ENCODE assay signal across 9 mouse cellular contexts in genomic region chr10:122931193-122931832, GRCm38 (mm10).
DNase-seq lines count a peak whose midpoint lies in the region; ATAC-seq and TF ChIP-seq lines count a peak whose summit lies in the region.
"Had no signal": no experiment of that assay in that cellular context is flagged by ENCODE, and none has a peak within 500 bp of the region (broad histone marks: within the 10 kb centered on the region; RNA-seq: fewer than 3 reads in every experiment).

No protein-coding gene starts in this region.

- H3K4me3 ChIP-seq in cortical plate, adult 2 months (ENCODE audit: insufficient read depth, low read length): no peak overlapping the region
- H3K4me3 ChIP-seq in intestine, embryonic 16.5 days (ENCODE audit: low read length): no peak overlapping the region
- H3K4me3 ChIP-seq: liver, embryonic 13.5 days had no signal

- intact Hi-C loops in left cerebral cortex, postnatal 25 days (cut with DNase I): loop anchor here (2.0 to 5.0 kb wide), 3 partner anchors 19 to 124 kb away; no protein-coding TSS in a partner anchor

- peak overlapping the region; percentile 45; the same call in 1 of the 2 replicates for H3K27ac ChIP-seq in cortical plate, adult 2 months (ENCODE audit: insufficient read depth, low read length)
- H3K27ac ChIP-seq in intestine, embryonic 16.5 days (ENCODE audit: low read length): 0 out of 2 replicates have a peak overlapping the region, but pooled peaks have one; percentile 18
- H3K27ac ChIP-seq: liver, embryonic 13.5 days had no signal

- H3K9ac ChIP-seq in intestine, embryonic 16.5 days (ENCODE audit: low read depth, low read length): peak overlapping the region; percentile 23; the same call in 1 of the 2 replicates
- H3K9ac ChIP-seq: liver, embryonic 13.5 days had no signal

- ATAC-seq in intestine, embryonic 16.5 days: peak; percentile 68; the same call in 1 of the 2 replicates

- peak; percentile 91 for DNase-seq in brain, embryonic 14.5 days (ENCODE audit: low read depth)
- peak; percentile 30 to 61 for DNase-seq in gastrocnemius, adult 8-10 months (ENCODE audit: low spot score in 2 of 2)
- DNase-seq in left cerebral cortex, postnatal 25 days (ENCODE audit: low spot score in 2 of 2): peak; percentile 62 to 86
- peak; percentile 52 for DNase-seq in neural tube, embryonic 10.5 days (ENCODE audit: extremely low spot score, low spot score)
- DNase-seq in adrenal gland, postnatal 4 days (ENCODE audit: low spot score in 2 of 2): no peak
- DNase-seq in B cell, adult 2 months: no peak
- DNase-seq: liver, embryonic 13.5 days had no signal

- no peaks in the 10 kb centered on the region for H3K27me3 ChIP-seq in intestine, embryonic 16.5 days (replicated peaks; ENCODE audit: control insufficient read depth, insufficient read depth, low read length)
- H3K27me3 ChIP-seq: liver, embryonic 13.5 days had no signal

- TF ChIP-seq POLR2A in brain, embryonic 14.5 days (IDR thresholded peaks at IDR 0.05; ENCODE audit: borderline replicate concordance, extremely low read depth, insufficient read depth, insufficient read length, poor library complexity, severe bottlenecking): no peak
- no peak for TF ChIP-seq POLR2A in cortical plate, adult 2 months (IDR thresholded peaks at IDR 0.05; ENCODE audit: extremely low read depth, insufficient read depth, low read length)

- no peaks in the 10 kb centered on the region for H3K9me3 ChIP-seq in intestine, embryonic 16.5 days (ENCODE audit: control insufficient read depth, low read length)
- H3K9me3 ChIP-seq: liver, embryonic 13.5 days had no signal

- no peak overlapping the region for H3K4me2 ChIP-seq in intestine, embryonic 16.5 days (ENCODE audit: low read depth, low read length)
- H3K4me2 ChIP-seq: liver, embryonic 13.5 days had no signal

- no peaks in the 10 kb centered on the region for H3K36me3 ChIP-seq in intestine, embryonic 16.5 days (ENCODE audit: control insufficient read depth, insufficient read depth, low read length)
- H3K36me3 ChIP-seq: liver, embryonic 13.5 days had no signal

- WGBS in intestine, embryonic 16.5 days: 21% methylated on average over 13 of the region's 13 CpGs

- no peak for TF ChIP-seq CTCF in brain, embryonic 14.5 days (IDR thresholded peaks at IDR 0.05; ENCODE audit: borderline replicate concordance, extremely low read depth, insufficient read depth, insufficient read length)
- no peak for TF ChIP-seq CTCF in cortical plate, adult 2 months (IDR thresholded peaks at IDR 0.05; ENCODE audit: extremely low read depth, insufficient read depth, low read length)

- H3K4me1 ChIP-seq in cortical plate, adult 2 months (ENCODE audit: control insufficient read depth, insufficient read depth, low read length): peaks cover 11% of the 10 kb centered on the region
- peaks cover 16% of the 10 kb centered on the region for H3K4me1 ChIP-seq in intestine, embryonic 16.5 days (ENCODE audit: control insufficient read depth, insufficient read depth, low read length)

Comparison
In these comparisons a context has a peak if more than half of its experiments do, and no peak if none do; other contexts are left out.
1. DNase-seq: peak in brain, embryonic 14.5 days (single experiment), gastrocnemius, adult 8-10 months (2 of 2), left cerebral cortex, postnatal 25 days (2 of 2) and neural tube, embryonic 10.5 days (single experiment); none in adrenal gland, postnatal 4 days (0 of 2) and B cell, adult 2 months (0 of 2).